Mouse (Mus musculus): ENCODE results near the gene Glis1.

- TF ChIP-seq CTCF (IDR thresholded peaks at IDR 0.05; ENCODE audit: extremely low read depth, insufficient read depth, low read length) (peak; percentile 72), POLR2A (IDR thresholded peaks at IDR 0.05; ENCODE audit: extremely low read depth, insufficient read depth, low read length) (no peak)
These were observed 203.3 kb downstream of the Glis1 start for GRCm38 (mm10) chr4:107637670-107638069.

Data from cortical plate, adult 2 months (tissue).